Mouse (Mus musculus) CD4-positive, CD25-positive, alpha-beta regulatory T cell, adult 2 months (primary cell): ENCODE measurements at regions not wholly inside any gene's neighbourhood (a gene's known extent, or its start where the extent isn't known, plus 50 kb on each side); places are given as distances from the start of the nearest gene placed in this dataset.

ENCODE experiments used
- DNase-seq: peaks from one replicate; pipeline ENCODE4 v3.0.0-alpha.2; 2012; ENCODE audit warnings: low read depth, low spot score

DNA sequence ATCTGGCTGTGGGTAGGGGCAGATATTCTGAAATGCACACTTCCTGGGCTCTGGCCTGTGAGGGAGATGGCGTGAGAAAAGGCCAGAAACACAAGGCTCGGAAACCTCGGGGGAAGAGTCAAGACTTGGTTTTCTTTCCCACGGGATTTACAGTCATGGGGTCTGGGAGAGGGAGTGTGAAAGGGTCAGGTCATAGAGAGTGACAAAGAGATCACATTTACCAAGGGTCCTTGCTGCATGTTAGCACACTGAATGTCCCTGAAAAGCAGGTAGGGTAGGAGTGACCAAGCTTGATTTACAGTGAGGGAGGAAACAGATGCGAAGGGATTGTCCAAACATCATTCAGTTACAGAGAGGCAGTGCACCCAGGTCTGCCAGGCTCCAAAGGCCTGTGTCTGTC is 156.0 kb downstream of the Efnb1 start:
- DNase-seq, result no peak

DNA sequence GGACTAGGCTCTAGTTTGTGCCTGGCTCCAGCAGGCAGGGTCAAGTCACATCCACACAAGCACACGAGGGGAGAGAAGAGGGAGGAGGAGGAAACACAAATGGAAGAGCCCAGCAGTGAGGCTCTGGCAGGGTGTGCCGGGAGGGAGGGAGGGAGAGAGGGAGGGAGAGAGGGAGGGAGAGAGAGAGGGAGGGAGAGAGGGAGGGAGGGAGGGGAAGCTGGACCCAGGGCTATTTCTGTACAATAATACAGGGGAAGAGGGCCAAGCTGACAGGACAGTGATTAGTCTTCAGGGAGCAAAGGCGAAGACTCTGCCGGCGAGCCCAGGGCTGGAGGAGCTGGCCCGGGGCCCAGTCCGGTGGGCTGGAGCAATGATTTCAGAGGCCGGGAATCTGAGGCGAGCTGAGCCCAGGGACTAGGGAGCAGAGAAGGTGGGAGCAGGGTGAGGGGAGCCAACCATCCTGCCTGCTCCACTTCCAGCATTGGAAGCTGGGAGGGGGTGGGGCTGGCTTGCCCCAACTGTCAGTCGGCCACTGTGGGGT is 155.6 kb downstream of the Efnb1 start:
- no peak for DNase-seq

DNA sequence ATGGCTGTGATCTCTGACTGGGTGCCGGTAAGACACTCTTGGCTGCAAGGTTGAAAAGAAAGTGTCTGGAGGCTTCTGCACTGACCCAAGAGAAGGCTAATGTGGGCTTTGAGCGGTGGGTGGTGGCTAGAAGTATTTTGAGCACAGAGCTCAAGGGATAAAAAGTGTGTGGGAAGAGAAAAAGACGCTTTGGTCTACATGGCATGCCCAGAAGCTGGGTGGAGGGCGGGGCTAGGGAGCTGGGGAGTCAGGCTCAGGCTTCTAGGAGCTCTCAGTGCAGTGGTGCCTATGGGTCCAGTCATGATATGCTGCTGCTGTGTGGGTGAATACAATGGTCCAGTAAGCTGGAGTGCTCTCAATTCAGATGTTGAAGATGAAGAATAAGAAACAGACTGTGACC is 152.1 kb downstream of the Efnb1 start:
- no peak for DNase-seq

DNA sequence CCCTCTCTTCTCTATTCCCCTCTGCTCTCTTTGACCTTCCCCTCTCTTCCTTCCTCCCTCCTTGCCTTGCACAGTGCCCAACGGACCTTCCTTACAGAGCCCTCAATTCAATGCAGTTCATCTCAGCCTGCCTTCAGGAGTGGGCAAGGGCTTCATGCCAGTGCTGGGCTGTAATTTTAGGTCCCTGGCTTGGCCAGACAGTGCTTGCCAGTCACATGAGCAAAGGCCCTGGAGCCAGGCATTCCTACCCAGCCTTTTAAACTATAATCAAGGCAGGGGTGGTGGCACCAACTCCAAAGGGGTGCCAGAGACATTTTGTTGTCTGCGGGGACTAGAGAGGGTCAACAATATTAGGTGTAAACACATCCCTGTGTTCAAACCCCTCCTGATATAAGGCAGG is 150.9 kb downstream of the Efnb1 start:
- DNase-seq, result no peak

DNA sequence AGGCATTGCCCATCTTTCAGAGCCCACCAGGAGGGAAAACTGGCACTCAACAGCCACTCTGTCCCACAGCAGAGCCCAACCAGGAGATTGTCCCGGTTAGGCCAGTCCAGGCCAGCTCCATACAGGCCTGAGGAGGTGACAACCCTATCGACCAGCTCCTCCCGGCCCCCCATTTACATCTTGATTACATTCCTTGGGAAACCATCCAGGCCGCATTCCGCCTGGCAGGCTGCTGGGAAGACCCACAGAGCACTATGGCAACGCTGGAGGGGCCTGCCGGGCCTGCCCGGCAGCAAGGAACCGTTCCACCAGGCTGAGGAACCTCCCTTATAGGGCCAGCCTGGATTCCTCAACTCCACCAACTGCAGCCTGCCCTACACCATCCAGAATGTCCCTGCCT is 149.7 kb downstream of the Efnb1 start:
- DNase-seq, result no peak

DNA sequence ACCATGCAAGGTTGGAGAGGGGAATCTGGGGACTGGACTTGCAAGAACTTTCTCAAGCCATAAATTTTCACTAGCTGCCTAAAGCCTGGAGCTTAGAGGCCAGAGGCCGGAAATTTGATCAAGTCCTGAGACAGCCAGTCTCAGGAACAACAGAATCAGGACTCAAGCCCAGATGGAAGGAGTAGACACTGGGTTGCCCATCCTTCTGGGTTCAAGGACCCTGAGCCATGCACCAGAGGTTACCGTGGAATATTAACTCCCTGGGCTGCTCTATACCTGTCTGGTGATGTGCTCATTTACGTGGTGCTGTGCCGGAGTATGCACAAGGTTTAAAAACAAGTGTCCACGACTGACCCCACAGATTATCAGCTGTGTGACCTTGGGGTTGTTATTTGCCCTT is 145.1 kb downstream of the Efnb1 start:
- DNase-seq, result no peak

DNA sequence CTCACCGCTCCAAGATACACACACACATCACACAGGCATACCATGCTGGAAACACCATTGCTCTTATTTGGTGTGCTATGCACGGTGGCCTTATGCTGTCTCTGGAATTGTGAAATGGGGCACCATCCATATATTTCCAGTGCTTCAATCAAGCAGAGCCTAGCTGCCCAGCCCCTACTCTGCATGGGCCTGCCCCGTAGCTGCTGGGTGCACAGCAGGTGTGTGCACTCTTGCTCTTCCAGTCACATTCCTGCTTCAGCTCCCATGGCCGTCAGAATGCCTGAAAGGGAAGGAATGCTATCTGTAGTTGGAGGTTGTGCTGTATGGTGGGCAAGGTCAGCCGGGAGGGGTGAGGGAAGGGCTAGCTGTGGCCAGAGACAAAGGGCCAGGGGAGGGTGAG is 144.6 kb downstream of the Efnb1 start:
- DNase-seq, result no peak

DNA sequence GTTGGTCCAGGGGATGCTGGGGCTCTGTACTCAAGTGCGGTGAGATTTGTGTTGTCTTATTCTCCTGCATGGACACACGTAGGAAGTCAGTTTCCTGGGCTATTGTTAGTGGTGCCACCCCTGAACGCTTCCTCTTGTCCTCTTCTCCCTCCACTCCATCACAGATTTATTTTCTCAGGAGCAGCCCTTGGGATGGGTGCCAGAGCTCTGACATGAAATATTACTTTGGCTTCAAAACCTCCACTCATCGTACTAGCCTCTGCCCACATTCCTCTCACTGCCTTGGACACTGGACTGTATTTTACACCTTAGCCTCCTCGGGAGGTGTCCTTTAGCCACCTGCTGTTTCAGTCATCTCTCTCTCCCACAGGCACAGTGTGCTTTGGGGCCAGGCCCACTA is 139.6 kb downstream of the Efnb1 start:
- DNase-seq, result no peak

DNA sequence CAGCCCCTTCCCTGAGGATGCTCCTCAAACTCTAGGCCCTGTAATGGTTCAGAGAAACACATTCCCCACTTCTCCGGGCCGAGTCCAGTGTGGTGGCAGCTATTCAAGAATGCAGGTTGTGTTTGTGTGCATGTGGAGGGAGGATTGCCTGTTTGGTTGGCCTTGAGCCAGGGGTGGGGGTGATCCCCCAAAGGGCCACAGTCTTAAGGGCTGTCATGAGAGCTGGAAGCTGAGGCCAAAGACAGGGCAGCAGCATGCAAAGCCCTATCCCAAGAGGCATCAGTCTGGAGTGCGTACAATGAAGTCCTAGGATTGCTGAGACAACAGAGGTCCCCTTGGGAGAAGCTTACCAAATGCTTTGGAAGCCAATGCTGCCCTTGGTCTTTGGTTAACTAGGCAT is 136.0 kb downstream of the Efnb1 start:
- no peak for DNase-seq

DNA sequence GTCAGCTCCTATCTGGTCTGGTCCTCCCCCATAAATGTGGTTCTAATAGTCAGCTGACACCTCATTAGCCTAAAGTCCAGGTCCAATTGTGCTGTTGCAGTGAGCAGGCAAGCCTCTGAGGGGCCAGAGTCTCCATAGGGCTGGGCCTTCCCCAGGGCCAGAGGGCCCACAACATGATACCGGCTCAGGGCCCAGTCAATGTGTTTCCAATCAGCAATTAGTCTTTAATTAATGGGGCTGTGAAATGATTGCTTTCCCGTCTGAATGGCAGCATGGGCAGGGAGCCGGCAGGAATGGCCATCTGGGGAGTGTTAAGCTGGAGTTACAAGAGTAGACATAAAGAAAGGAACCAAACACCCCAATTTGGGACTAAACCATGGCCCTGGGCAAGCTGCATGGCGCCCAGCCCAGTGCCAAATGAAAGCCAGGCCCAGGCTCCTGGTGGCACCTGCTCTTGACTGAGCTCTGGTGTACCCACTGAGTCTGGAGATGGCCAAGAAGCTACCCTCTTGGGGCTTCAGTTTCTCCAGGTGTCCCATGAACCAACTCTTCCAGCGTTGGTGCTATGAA is 113.2 kb downstream of the Efnb1 start:
- DNase-seq, result no peak

DNA sequence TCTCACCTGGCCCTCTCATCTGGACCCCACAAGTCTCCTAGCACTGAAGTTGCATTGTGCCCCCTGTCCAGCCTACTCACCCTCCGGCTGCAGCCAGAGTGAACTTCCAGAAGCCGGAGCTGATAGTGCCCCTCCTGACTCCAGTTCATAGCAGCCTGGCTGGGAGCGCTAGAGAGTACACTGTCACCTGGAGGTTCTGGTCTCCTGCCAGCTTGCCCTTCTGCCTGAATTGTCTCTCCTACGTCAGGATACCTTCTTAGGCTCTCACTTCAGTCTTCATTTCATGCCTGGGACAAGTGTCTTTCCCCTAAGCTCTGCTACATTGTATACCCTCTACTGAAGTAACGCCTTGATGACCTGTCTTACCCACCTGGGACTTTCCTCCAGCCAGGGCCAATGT is 112.3 kb downstream of the Efnb1 start:
- no peak for DNase-seq

DNA sequence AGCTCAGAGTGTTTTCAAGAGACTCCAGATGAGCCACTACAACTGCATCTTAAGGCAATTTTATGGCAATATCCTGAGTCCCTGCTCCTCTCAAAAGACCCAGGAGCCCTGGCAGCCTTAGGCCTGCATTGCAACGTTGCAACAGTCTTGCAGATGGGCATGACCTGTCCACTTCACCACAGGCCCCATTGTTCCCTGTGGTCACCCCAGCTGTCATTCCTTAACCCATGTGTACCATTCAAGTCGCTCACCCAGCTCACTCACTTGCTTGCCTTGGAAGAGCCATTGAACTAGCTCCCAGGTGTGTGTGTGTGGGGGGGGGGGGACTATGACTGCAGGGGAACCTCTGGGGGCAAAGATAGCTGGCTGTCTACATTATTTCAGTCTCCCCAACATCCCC is 110.8 kb downstream of the Efnb1 start:
- DNase-seq, result no peak

DNA sequence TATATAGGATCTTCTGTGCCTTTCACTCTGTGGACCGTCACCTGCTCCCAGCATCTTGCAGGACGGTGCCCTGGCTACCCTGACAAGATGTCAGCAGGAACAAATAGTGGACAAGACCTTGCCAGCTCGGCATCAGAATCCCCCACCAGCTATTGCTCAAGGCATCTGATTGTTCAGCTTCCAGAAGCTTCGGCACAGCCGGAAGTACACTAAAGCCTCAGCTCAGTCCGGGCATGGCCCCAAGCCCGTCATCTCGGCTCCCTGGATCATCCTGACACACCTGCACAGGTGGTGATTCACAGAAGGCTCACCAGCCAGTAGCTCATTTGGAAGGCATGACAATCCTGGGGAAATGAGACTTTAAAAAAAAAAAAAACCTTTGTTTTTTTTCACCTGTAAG is 110.1 kb downstream of the Efnb1 start:
- DNase-seq, result no peak

DNA sequence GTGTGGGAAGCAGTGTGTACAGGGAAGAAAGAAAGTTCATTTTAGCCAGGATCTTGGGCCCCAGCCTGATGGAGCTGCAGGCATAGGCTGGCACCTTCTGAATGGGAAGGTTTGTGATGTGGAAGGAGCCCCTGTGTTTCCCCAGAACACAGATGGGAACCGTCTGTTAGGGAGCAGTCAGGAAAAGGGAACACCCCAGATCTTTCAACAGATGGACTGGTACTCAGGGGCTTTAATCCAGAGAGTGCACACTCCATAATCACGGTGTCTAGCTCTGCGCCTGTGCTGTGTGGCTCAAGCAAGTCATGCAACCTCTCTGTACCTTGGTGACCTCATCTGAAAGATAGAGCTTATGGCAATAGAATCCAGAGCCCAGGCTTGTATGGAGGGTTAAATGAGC is 109.6 kb downstream of the Efnb1 start:
- DNase-seq, result no peak

DNA sequence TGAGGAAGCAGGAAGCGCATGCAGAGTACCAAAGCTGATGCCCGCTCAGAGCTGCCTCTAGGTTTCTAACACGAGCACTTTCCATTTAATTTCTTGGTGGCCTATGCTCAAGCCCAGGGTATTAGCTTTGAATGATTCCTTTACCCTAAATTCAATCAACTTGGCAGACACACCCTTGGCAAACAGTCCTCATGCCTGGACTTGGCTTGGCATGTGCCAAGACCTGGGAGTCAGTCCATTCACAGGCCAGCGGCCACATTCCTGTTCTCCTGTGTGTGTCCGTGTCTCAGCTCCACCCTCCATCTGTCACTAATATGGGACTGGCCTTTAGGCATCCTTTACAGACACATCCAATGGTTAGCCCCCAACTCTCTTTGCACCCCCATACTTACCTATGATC is 107.3 kb downstream of the Efnb1 start:
- DNase-seq, result no peak

DNA sequence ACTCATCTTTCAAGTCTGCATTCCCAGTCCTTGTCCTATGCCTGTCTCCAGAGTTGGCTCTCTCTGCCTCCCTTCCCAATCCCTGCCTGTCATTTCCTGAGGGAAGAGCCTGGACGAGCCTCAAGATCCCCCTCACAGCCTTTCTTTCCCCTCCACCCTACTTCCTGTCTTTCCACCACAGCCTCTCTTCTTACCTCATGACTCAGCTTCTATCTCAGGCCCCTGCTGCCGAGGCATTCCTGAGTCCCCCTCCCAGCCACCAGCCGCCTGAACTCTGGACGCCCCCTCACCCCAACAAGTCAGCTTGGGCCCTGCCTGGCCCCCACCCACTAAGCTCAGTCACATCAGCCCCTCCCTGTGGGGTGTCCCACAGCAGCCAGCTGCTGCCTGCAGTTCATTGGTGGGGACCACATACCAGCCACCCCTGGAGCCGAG is 105.8 kb downstream of the Efnb1 start:
- no peak for DNase-seq

DNA sequence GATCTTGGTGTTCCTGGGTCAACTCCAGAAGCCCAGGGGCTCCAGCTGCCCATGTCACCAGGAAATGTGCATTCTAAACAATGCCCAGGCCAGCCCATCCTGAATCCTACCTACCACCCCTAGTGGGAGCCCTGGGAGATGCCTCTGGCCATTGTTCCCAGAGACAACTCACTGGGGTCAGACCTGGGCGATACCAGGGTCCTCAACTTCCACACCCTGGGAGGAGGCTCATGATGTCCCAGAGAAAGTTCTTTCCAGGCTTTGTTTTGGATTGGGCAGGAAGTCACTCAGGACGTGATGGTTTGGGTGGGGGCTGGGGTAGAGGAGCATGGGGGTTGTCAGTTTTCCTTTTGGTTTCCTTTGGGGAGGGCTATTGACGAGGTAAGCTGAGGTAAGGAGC is 97.1 kb downstream of the Efnb1 start:
- DNase-seq, result no peak

DNA sequence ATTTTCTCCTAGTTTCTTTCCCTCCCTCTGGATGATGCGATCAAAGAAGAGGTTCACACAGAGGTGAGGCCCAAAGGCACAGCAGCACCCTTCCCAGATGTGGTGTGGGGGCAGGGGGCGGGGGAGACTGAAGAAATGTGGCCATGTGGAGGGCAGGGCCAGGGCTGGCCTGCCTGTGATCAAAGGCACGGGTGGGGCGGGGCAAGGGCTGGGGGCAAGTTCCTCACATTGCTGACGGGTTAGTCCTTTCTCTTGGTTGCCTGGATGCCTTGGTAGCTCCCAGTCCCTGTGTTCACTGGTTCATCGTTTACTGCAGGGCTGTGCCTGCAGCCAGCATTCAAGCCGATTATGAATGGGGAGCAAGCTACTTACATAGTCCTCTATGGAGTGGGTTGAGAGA is 96.4 kb downstream of the Efnb1 start:
- no peak for DNase-seq

DNA sequence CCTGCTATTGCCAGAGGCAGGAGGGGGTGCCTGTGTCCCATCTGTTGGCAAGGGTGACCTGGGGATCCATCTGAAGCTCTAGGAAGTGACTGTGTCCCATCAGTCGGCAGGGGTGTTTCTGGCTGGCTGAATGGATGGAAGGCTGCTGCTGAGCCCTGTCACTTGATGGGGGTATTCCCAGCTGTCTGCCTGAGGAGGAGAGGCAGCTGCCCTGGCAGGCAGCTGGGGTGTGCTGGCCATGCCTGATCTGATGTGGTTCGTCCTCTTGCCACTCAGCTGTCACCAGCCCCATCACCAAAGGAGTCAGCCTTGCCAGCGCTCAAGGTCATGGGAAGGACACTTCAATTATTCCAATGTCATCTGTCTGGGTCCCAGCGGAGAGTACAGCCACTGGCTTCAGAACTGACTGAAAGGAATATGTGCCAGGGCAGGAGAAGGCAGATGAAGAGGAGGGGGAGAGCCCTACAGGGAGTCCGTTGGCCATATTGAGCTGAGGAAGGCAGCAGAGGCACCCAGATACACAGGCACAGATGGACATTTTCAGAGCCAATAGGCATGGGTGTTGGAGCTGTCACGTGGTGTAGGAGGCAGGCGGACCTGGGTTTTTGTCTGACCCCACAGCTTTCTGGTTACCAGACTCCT is 89.3 kb downstream of the Efnb1 start:
- no peak for DNase-seq

DNA sequence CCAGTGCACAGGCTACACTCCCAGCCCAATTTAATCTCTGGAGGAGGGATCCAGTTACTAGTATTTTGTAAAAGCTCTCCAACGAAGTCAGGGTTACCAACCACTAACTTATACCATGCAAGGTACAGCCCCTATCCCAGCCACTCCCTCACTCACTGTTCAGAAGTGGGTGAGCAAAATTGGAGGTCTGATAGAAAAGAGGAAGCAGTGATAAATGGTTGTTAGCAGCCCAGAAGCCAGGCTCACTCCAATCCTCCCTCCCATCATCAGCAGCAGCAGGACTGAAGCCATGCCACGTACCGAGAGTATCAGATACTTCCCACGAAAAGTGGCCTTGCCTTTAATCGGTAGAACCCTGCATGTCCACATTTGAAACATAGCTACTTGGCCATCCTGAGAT is 86.1 kb downstream of the Efnb1 start:
- no peak for DNase-seq

DNA sequence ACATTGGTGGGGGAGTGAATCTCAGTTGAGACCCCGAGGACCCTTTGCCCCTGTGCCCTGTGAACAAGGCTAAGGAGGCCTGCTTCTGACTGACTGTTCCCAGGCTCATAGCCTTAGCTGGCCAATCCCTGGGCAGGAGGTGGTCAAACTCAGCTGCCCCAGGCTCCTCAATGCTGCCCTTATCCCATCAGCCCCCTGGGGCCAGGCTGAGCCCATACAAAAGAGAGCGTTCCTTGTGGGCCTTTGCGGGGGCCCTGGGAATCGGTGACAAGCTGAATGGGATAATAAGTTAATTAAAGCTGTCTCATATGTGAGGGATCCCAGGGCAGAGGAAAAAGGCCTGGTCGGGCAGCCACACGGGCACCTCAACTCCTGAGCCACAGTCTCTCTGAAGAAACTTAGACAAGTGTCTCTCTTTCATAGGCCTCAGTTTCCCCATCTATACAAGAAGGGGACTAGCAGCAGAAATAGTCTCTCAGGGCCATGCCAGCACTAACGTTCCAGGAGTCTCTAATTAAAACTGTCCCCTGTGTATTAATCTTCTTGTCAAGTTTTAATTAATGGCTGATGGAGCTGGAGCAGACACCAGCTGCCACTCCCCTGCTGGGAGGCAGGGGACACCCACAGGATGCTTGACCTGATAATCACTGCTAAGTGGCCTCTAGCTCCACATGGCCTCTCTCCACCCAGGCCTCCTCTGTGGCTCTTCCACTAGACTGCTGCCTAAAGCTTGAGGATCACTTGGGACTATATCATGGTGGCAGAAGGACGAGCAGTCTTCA is 84.9 kb downstream of the Efnb1 start:
- no peak for DNase-seq

DNA sequence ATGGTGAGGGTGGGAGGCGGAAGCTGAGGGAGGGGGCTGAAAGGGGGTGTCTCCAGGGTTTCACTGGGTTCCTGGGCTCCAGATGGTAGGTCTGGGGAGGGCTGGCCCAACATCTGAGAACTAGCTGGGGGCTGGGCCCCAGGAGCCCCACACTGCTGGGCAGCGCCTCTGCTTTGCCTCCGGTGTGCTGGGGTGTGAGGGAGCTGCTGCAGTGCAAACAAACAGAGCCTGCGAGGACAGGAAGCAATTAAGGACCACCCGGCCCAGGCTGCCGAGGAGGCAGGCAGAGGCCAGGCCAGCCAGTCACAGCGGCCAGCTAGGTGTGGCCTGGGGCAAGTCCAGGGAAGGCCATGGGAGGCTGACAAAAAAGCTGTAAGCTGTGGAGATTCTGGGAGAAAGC is 82.3 kb downstream of the Efnb1 start:
- no peak for DNase-seq
